Mouse (Mus musculus) activated CD4-positive, CD25-positive, alpha-beta regulatory T cell, adult 4 months (primary cell): ENCODE measurements around the gene Mprip. TPM values are rescaled to one million over a fixed set of nuclear protein-coding genes. Genes with fewer than 3 reads are reported as not detected.

Experiments used
- ATAC-seq: one replicate; pipeline ENCODE4 v1.8.0; 2017
- polyA plus RNA-seq, 2 experiments: library from polyadenylated mRNA; unstranded; fragments of 100-300 nt; shearing (Covaris generic); gene quantifications; one replicate each; pipeline ENCODE4 v1.2.1; 2017

Mprip gene
- polyA plus RNA-seq, 2 experiments from 2014 or later: 18.3 to 22.0 TPM

DNA sequence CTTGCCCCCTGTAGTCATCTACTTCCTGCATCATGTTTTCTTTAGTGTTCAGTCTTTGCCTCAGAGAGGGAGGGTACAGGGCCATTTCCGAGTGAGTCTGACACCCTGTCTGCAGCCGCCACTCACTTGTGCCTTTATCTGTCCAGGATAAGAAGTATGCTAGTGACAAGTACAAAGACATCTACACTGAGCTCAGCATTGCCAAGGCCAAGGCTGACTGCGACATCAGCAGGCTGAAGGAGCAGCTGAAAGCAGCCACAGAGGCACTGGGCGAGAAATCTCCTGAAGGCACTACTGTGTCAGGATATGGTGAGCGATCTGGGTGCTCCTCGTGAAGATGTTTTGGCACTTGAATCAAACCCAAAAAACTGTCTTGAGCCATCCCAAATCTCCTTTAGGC lies 108.6 kb downstream of the Mprip start:
- ATAC-seq: no peak

DNA sequence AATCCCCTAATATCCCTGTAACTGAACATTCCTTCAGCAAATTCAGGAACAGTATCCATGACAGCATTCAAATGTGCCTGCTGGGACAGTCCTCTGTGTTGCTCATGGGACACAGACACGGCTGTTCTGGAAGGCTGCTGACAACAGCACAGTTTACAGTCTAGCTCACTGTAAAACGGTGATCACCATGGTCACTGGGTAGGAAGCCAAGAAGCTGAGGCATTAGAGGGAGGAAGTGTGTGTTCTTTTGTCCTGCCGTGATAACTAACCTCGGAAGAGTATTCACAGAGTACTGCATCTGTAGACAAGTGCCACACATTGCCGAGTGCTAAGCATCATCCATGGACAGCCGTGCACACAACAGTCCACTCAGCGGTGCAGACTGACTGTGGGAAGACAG lies 109.6 kb downstream of the Mprip start:
- no peak for ATAC-seq

- ATAC-seq: no peak
Observed at GRCm38 (mm10) chr11:59772291-59772690, 111.2 kb downstream of the Mprip start.

DNA sequence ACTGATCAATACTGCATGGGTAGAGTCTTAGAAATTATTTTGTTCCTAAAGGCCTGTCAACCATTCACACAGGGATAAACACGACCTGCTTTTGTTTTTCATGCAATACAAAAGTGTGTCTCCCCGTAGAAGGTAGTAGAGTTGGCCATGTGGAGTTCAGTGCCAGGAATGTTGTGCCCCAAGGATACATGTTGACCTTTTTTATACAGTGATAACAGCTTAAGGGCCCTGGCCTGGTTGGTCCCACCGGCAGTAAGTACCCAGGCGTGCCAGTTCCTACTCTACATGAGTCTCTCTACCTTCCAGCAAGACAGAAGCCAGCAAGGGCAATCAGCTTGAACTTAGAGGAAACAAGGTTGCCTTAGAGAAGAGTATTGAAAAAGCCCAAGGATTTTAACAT lies 111.8 kb downstream of the Mprip start:
- ATAC-seq: no peak

DNA sequence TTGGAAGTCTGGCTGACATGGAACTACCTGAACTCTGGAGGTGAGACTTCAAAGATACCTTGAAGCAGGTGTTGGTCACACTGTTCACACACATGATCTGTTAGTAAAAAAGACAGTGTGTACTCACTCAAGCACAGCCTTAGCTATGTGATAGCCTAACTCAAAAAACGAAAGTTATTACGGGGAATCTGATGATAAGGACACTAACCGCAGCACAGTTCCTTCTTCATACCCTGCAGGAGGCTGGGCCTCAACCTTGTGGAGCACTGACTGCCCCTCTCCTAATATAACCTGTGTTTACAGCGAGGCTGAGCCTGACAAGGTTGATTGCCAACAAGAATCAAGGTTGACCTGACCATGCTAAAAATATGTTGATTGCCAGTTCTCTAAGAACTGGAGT lies 113.4 kb downstream of the Mprip start:
- no peak for ATAC-seq

GRCm38 (mm10) chr11:59775435-59776148 lies 114.5 kb downstream of the Mprip start:
- no peak for ATAC-seq

DNA sequence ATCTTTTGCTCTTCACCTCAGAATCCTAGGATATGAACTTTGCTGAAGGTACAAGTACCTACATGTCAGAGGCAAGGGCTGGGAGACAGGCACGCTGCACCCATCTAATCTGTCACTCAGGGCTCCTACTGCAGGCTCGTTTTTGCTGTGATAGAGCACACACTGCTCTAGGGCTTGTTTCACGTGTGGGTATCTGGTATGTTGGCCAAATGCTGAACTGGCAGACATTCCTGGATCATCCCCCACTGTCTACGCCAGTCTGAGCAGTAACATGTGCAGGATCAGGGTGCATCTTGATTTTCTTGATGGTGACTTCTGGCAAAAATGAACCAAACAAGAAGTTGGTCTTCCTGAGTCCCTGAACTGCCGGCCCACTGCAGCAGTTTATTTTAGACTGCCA lies 116.2 kb downstream of the Mprip start:
- no peak for ATAC-seq

- ATAC-seq: peak; percentile 69
Observed at GRCm38 (mm10) chr11:59778181-59778873, 117.2 kb downstream of the Mprip start.

DNA sequence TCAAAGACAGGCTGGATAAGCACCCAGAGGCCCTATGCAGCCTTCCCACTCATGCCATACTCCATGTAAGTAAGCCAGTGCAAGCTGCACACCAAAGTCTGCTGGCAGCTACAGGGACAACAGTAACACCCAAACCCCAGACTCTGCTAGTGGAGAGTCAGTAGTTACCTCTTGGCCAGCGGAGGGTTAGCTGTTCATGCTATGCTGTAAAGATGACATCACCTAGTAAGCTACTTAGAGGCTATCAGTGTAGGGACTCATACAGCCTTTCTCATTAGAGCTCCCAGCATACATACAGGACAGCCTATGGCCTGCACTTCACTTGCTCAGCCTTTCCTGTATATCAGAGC lies 117.7 kb downstream of the Mprip start:
- no peak for ATAC-seq

GRCm38 (mm10) chr11:59779406-59779805 lies 118.3 kb downstream of the Mprip start:
- ATAC-seq: no peak

DNA sequence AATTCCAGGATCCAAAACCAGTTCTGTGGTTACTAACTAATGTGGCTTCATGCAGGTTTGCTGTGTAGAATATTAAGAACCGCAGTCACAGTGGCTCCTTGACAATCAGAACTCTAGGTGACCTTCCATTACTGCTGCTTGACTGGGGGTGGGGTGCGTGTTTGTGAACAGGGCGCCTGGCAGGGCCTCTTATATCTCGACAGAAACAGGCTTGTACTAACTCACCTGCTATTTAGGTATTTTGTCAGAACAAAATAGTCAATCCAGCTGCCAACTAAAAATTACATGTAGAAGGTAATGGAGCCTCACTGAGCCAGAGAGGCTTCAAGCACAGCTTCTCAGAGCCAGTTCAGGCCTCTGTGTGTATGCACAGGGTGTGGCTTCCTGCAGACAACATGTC lies 119.1 kb downstream of the Mprip start:
- no peak for ATAC-seq

GRCm38 (mm10) chr11:59782091-59782590 lies 121.0 kb downstream of the Mprip start:
- no peak for ATAC-seq

- no peak for ATAC-seq
Observed at GRCm38 (mm10) chr11:59783591-59783990, 122.5 kb downstream of the Mprip start.

DNA sequence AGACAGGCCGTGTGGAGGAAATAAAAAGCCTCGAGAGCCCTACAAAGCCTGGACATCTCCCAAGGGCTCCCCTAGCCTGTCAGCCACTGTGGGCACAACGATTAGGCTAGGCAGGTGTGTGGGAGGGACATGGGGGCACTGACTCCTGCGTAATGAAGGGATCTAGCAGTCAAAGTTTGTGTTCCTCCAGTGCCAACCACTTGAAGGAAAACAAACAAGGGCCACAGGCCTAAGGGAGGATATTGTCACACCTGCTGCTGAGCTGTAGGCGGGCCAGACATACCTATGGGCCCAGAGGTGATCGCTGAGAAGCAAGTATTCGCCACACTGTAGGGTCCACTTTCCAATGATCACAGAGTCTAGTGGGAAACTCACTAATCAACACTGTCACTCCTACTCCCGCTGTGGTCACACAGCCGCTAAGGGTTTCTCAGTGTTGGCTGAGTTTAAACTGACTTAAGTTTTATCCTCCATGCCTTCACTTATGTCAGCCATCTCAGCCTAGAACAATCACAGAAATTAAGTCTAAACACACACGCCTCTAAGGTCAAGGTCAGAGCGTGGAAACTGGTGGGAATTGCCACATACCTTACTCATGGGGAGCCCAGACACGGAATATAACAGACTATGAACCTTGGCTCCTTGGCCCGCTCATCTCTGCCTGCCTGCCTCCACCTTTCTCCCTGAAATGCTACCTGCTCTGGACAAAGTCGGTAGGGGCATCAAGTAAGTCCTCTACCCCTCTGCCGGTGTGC lies 125.5 kb downstream of the Mprip start:
- ATAC-seq: no peak

GRCm38 (mm10) chr11:59787199-59787781 lies 126.2 kb downstream of the Mprip start, which contains the start of gene Pld6:
Gene Pld6, minus strand, starts transcription at chr11:59787645.
- no peak for ATAC-seq

GRCm38 (mm10) chr11:59789311-59789710 lies 128.2 kb downstream of the Mprip start:
- ATAC-seq: no peak

GRCm38 (mm10) chr11:59793390-59793789 lies 132.3 kb downstream of the Mprip start:
- ATAC-seq: no peak

DNA sequence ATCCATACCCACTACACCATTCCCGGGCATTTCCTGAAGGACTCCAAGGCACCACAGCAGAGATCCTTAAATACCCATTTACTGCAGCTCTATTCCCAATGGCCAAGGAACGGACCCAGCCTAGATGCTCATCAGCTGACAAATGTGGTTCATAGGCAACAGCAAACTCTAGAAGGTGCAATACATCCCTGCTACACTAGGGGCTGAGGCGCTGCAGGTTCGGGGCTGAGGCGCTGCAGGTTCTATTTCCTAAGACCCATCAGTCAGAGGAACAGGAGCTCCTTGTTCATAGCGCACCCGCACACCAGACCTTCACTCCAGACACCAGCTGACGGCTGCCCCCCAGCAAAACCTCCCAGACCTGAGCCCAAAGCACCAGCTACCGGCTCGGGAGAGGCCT lies 139.3 kb downstream of the Mprip start:
- ATAC-seq: no peak

DNA sequence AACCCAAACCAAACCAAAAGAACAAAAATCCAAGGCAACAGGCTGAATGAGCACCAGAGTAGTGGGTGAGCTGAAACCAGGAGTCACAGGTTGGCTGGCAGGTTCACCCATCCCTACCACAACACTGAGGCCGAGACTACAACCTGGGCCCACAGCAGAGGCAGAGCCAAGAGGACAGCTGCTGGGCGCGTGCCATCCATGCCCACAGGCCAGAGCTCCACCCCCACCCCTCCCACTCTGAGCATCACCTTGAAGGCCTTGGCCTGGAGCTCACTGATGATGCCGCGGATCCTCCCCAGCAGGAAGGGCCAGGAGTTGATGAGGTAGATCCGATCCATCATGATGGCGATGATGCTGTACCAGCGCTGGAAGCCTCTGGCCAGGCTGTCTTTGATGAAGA lies 140.8 kb downstream of the Mprip start:
- no peak for ATAC-seq

DNA sequence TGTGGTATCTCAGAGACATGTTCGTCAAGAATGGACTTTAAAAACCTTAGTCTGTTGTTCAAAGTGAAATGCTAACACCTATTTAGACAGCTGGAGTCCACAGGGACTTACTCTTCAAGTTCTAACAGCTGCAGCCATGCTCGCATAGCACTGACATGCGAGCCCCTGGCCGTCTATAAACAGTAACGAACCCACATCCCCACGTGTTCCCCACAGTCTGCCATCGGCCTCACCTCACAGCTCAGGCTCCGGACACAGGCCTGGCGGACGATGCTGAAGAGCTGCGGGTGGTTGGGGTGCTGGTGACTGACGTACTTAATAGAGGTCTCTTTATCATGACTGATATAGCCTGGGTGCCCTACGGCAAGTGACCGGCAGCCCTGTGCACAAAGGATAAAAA lies 142.4 kb downstream of the Mprip start:
- ATAC-seq: no peak

DNA sequence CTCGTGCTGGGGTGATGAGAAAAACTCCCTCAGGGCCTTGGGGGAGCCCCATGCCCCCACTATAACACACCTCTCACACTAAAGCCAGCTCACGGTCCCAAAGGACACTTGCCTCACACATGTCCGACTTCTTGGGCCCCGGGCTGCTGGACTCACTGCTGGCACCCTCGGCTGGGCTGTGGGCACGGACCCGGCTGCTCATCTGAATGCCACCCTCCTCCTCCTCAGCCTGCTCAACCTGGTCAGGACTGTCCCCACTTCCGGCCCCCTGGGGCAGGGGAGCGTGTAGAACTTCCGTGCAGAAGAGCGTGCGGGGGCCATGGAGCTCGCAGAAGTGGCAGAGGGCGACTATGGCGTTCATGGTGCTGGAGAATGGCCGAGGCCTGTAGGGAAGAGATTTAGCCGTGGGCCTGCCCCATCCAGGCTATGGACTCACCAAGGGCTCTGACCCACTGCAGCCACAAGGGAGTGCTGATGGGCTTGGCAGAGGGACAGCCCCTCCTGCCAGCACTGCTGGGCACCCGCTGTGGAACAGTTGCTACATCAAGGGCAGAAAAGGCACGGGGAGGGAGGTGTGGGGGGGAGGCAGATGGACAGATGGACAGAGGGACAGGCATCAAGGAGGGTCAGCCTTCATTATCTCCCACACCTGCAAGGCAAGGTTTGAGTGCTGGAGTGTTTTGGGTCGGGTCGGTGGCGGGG lies 143.5 kb downstream of the Mprip start:
- no peak for ATAC-seq

DNA sequence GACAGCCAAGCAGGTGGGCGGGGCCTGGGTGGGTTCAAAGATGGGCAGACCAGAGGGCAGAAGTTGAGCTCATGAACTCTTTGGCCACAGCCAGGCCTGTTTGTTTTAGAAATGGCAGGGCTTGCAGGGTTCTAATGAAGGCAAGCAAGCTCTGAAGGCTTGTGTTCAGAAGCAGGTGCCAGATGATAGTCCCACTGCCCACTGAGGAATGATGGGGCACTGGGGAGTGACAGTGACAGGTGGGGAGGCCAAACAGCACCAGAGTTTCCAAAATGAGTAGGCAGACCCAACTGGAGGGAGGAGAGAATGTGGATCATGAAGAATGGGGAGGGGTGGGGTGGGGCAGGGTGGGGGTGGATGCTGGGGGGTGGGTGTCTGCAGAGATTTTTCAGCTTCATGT lies 144.2 kb downstream of the Mprip start:
- no peak for ATAC-seq

DNA sequence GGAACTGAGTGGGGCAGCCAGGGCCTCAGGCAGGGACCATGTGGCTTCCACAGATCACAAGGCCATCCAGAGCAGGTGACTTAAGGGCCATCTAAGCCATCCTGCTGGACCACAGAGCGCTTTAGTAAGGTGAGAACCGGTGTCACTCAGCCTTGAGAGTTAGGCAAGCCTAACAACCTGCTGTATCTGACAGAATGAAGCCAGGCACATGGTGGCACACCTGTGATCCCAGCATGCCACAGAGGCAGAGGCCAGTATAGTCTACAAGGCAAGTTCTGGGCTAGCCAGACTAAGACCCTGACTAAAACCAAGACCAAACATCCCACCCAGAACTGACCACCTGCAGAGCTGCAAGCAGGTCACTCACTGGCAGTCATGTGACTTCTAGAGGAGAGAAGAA lies 144.6 kb downstream of the Mprip start:
- ATAC-seq: no peak
